Mouse (Mus musculus) cortical plate, adult 2 months (tissue): ENCODE measurements around the gene Prrg2.

Experiments used
- CTCF ChIP-seq: fragments of 200-500 bp; IDR thresholded peaks from 2 replicates; pipeline ENCODE4 v1.5.1; 2011; ENCODE audit warnings: mild to moderate bottlenecking, control low read depth, low read length; ENCODE audit not compliant: insufficient read depth; ENCODE audit errors: extremely low read depth
- POLR2A ChIP-seq: fragments of 200-500 bp; IDR thresholded peaks from 2 replicates; pipeline ENCODE4 v1.6.1; 2011; ENCODE audit warnings: mild to moderate bottlenecking, low read length, control low read depth; ENCODE audit not compliant: insufficient read depth; ENCODE audit errors: extremely low read depth

DNA sequence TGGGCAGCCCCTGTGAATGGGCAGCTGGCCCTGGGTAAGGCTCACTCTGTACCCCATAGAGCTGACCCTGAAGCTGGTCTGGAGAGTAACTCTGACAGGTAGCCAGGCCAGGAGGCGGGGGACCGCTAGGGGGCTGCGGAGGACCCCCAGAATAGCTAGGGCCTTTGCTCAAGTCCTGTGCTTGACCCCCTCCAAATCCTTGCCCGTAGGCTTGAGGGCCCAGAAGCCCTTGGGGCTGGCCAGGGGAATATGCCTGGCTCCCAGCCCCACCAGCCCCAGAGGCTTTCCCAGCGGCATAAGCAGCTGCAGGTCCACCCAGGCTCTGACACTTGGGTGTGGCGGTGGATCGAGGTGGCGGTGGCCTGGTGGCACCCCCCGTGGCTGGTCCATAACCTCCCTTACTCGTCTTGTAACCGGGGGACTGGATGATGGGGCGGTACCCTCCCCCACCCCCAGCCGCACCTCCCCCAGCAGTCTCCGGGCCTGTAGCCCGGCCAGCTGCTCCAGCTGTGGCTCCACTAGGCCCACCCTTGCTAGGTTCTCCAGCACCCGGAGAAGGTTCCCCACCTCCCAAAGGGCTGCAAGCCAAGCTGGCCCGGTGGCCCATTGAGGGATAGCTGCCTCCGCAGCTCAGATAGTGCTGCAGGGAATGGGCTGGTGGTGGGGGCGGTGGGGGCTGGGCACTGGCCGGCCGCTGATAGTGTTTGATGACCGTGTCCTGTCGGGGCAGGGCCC is 13.4 kb downstream of the Prrg2 start:
- TF ChIP-seq POLR2A (no peak), CTCF (no peak)
